Mouse (Mus musculus) testis, adult 2 months (tissue): Measurements from ENCODE around the gene Card10. TPM values are rescaled to one million over a fixed set of nuclear protein-coding genes. Genes with fewer than 3 reads are reported as not detected.

Experiments
- H3K27ac ChIP-seq: fragments of 200-500 bp; 2 replicates; pipeline ENCODE4 v1.5.1; 2012; ENCODE audit warnings: low read depth, low read length; ENCODE audit not compliant: control insufficient read depth, insufficient read depth
- H3K27me3 ChIP-seq: fragments of 200-500 bp; 2 replicates; pipeline ENCODE4 v1.6.1; 2012; ENCODE audit warnings: mild to moderate bottlenecking, low read length, moderate library complexity; ENCODE audit not compliant: control insufficient read depth, insufficient read depth
- H3K36me3 ChIP-seq: fragments of 200-500 bp; 2 replicates; pipeline ENCODE4 v1.6.1; 2012; ENCODE audit warnings: mild to moderate bottlenecking, low read length; ENCODE audit not compliant: control insufficient read depth, insufficient read depth
- H3K4me1 ChIP-seq: fragments of 200-500 bp; 2 replicates; pipeline ENCODE4 v1.6.1; 2012; ENCODE audit warnings: low read length; ENCODE audit not compliant: control insufficient read depth, insufficient read depth
- H3K4me3 ChIP-seq: fragments of 200-500 bp; 2 replicates; pipeline ENCODE4 v1.5.1; 2012; ENCODE audit warnings: low read depth, mild to moderate bottlenecking, low read length, moderate library complexity, mixed read lengths; ENCODE audit not compliant: control insufficient read depth
- CTCF ChIP-seq: fragments of 200-500 bp; IDR thresholded peaks from 2 replicates; pipeline ENCODE4 v1.5.1; 2012; ENCODE audit warnings: low read depth, mild to moderate bottlenecking, inconsistent platforms, low read length, moderate library complexity; ENCODE audit not compliant: control insufficient read depth, insufficient read depth, insufficient replicate concordance
- POLR2A ChIP-seq: fragments of 200-500 bp; IDR thresholded peaks from 2 replicates; pipeline ENCODE4 v1.6.1; 2012; ENCODE audit warnings: low read depth, mild to moderate bottlenecking, inconsistent platforms, low read length, moderate library complexity; ENCODE audit not compliant: control insufficient read depth
- polyA plus RNA-seq: library from polyadenylated mRNA; depleted of rRNA; stranded (reverse); fragments of >200 nt; gene quantifications from 2 replicates; pipeline ENCODE4 v1.2.3, GENCODE M21; 2012

Card10 gene
- polyA plus RNA-seq, 1 experiment: 5.0 TPM

GRCm38 (mm10) chr15:78796196-78797059 lies 6.4 kb downstream of the Card10 start:
- H3K27me3 ChIP-seq: no peaks in the 10 kb centered on the region
- H3K27ac ChIP-seq: no peak overlapping the region
- no peak for TF ChIP-seq POLR2A
- no peak for TF ChIP-seq CTCF

GRCm38 (mm10) chr15:78790990-78791389 lies 11.9 kb downstream of the Card10 start:
- no peak for TF ChIP-seq POLR2A
- no peak for TF ChIP-seq CTCF
- no peaks in the 10 kb centered on the region for H3K36me3 ChIP-seq
- H3K4me1 ChIP-seq: no peaks in the 10 kb centered on the region
- no peak overlapping the region for H3K27ac ChIP-seq
- no peaks in the 10 kb centered on the region for H3K27me3 ChIP-seq
- H3K4me3 ChIP-seq: no peak overlapping the region

More at GRCm38 (mm10) chr15:78796196-78797059, 6.4 kb downstream of the Card10 start:
- Histone ChIP-seq H3K4me1 (no peaks in the 10 kb centered on the region; the same call in 1 of the 2 replicates), H3K36me3 (no peaks in the 10 kb centered on the region), H3K4me3 (no peak overlapping the region)

GRCm38 (mm10) chr15:78790451-78790850 lies 12.4 kb downstream of the Card10 start:
- H3K27ac ChIP-seq: no peak overlapping the region
- no peaks in the 10 kb centered on the region for H3K4me1 ChIP-seq
- no peaks in the 10 kb centered on the region for H3K27me3 ChIP-seq
- no peak for TF ChIP-seq CTCF
- TF ChIP-seq POLR2A: no peak
- H3K36me3 ChIP-seq: no peaks in the 10 kb centered on the region
- H3K4me3 ChIP-seq: no peak overlapping the region

GRCm38 (mm10) chr15:78789721-78790323 lies 13.0 kb downstream of the Card10 start:
- no peak overlapping the region for H3K27ac ChIP-seq
- no peaks in the 10 kb centered on the region for H3K4me1 ChIP-seq
- no peaks in the 10 kb centered on the region for H3K27me3 ChIP-seq
- TF ChIP-seq POLR2A: no peak
- no peak for TF ChIP-seq CTCF
- no peaks in the 10 kb centered on the region for H3K36me3 ChIP-seq
- H3K4me3 ChIP-seq: no peak overlapping the region

GRCm38 (mm10) chr15:78788042-78788441 lies 14.8 kb downstream of the Card10 start:
- no peak overlapping the region for H3K4me3 ChIP-seq
- no peak overlapping the region for H3K27ac ChIP-seq
- H3K36me3 ChIP-seq: no peaks in the 10 kb centered on the region
- H3K4me1 ChIP-seq: no peaks in the 10 kb centered on the region
- TF ChIP-seq POLR2A (no peak), CTCF (no peak)
- no peaks in the 10 kb centered on the region for H3K27me3 ChIP-seq

- Histone ChIP-seq H3K36me3 (no peaks in the 10 kb centered on the region), H3K27me3 (no peaks in the 10 kb centered on the region), H3K27ac (no peak overlapping the region), H3K4me3 (no peak overlapping the region), H3K4me1 (no peaks in the 10 kb centered on the region)
- TF ChIP-seq POLR2A (no peak), CTCF (no peak)
Measured at GRCm38 (mm10) chr15:78787287-78787856, 15.5 kb downstream of the Card10 start.

GRCm38 (mm10) chr15:78786411-78786818 lies 16.4 kb downstream of the Card10 start:
- H3K4me1 ChIP-seq: no peaks in the 10 kb centered on the region
- H3K27me3 ChIP-seq: no peaks in the 10 kb centered on the region
- H3K27ac ChIP-seq: no peak overlapping the region
- H3K36me3 ChIP-seq: no peaks in the 10 kb centered on the region
- no peak for TF ChIP-seq POLR2A
- no peak for TF ChIP-seq CTCF
- H3K4me3 ChIP-seq: no peak overlapping the region
